Mouse (Mus musculus) kidney, adult 2 months (tissue): ENCODE results near the gene Zfp286. TPM values are rescaled to one million over a fixed set of nuclear protein-coding genes. Genes with fewer than 3 reads are reported as not detected.
A peak's percentile ranks its signal among the peaks of the same experiment; 100 is the strongest.
"Not testable (repeated sequence)": the region's sequence is repeated elsewhere in the genome, so short reads cannot be mapped to it uniquely, and the experiment has no call there.

Experiments used
- DNase-seq: peaks from one replicate; pipeline ENCODE4 v3.0.0; 2021
- H3K27ac ChIP-seq: fragments of 200-500 bp; 2 replicates; pipeline ENCODE4 v1.5.1; 2012; ENCODE audit warnings: low read depth, low read length, control low read depth, inconsistent platforms; ENCODE audit not compliant: insufficient read depth
- H3K27me3 ChIP-seq: fragments of 200-500 bp; replicated peaks from 2 replicates; pipeline ENCODE4 v1.6.1; 2012; ENCODE audit warnings: mild to moderate bottlenecking, moderate library complexity, low read length, inconsistent platforms; ENCODE audit not compliant: control insufficient read depth, insufficient read depth
- H3K36me3 ChIP-seq: fragments of 200-500 bp; 2 replicates; pipeline ENCODE4 v1.6.1; 2012; ENCODE audit warnings: mild to moderate bottlenecking, moderate library complexity, low read length, inconsistent platforms; ENCODE audit not compliant: control insufficient read depth, insufficient read depth
- H3K4me1 ChIP-seq: fragments of 200-500 bp; 2 replicates; pipeline ENCODE4 v1.6.1; 2011; ENCODE audit warnings: low read length; ENCODE audit not compliant: control insufficient read depth, insufficient read depth
- H3K4me3 ChIP-seq: fragments of 200-500 bp; 2 replicates; pipeline ENCODE4 v1.5.1; 2011; ENCODE audit warnings: mild to moderate bottlenecking, low read depth, low read length, control low read depth; ENCODE audit not compliant: insufficient read depth
- CTCF ChIP-seq: fragments of 200-500 bp; conservative IDR thresholded peaks from 2 replicates; pipeline ENCODE4 v1.5.1; 2011; ENCODE audit warnings: low read depth, mild to moderate bottlenecking, control low read depth, low read length, moderate library complexity, mixed read lengths; ENCODE audit not compliant: insufficient read depth, insufficient read length
- POLR2A ChIP-seq: fragments of 200-500 bp; IDR thresholded peaks from one replicate; pipeline ENCODE4 v1.6.1; 2011; ENCODE audit warnings: low read depth, low read length, control low read depth
- WGBS: fragments of 180-500 bp; shearing (Covaris S2); methylation state at CpG from one replicate; pipeline ENCODE4 v1.1.7; 2018; 5-methylcytosine and 5-hydroxymethylcytosine counted together
- polyA plus RNA-seq: library from polyadenylated mRNA; depleted of rRNA; stranded (reverse); fragments of >200 nt; gene quantifications from 2 replicates; pipeline ENCODE4 v1.2.3, GENCODE M21; 2012

The Zfp286 gene
- polyA plus RNA-seq, 1 experiment, result 0.83 TPM

GRCm38 (mm10) chr11:62756456-62757142 lies 32.7 kb downstream of the Zfp286 start:
- no peak overlapping the region for H3K27ac ChIP-seq
- WGBS, result 5% methylated on average over 36 of the region's 36 CpGs
- TF ChIP-seq CTCF, result peak; percentile 71
- no peak for TF ChIP-seq POLR2A
- H3K4me3 ChIP-seq, result no peak overlapping the region
- H3K36me3 ChIP-seq, result no peaks in the 10 kb centered on the region
- H3K4me1 ChIP-seq, result no peaks in the 10 kb centered on the region; the same call in 1 of the 2 replicates
- peak; percentile 98 for DNase-seq
- H3K27me3 ChIP-seq, result no peaks in the 10 kb centered on the region

- H3K36me3 ChIP-seq, result no peaks in the 10 kb centered on the region
- no peaks in the 10 kb centered on the region for H3K27me3 ChIP-seq
- no peak for DNase-seq
- H3K4me3 ChIP-seq, result no peak within 1 kb of the TSS
- TF ChIP-seq POLR2A (no peak), CTCF (no peak)
- no peak within 1 kb of the TSS for H3K27ac ChIP-seq
- no peaks in the 10 kb centered on the region; the same call in 1 of the 2 replicates for H3K4me1 ChIP-seq
- WGBS, result 94% methylated on average over 8 of the region's 8 CpGs
These were observed 36.5 kb downstream of the Zfp286 start, which contains the start of gene Gm10428 for GRCm38 (mm10) chr11:62752780-62753179. TSS of gene Gm10428 (plus strand) at chr11:62753100.

- Histone ChIP-seq H3K36me3 (no peaks in the 10 kb centered on the region), H3K4me1 (no peaks in the 10 kb centered on the region; the same call in 1 of the 2 replicates), H3K27me3 (no peaks in the 10 kb centered on the region), H3K27ac (no peak overlapping the region), H3K4me3 (no peak overlapping the region)
- 42% methylated on average over 11 of the region's 11 CpGs for WGBS
- no peak for DNase-seq
- TF ChIP-seq POLR2A (no peak), CTCF (no peak)
These were observed 37.1 kb downstream of the Zfp286 start for GRCm38 (mm10) chr11:62752191-62752590.

GRCm38 (mm10) chr11:62749445-62749844 lies 39.8 kb downstream of the Zfp286 start:
- DNase-seq, H3K27ac ChIP-seq, H3K4me3 ChIP-seq, H3K4me1 ChIP-seq, H3K36me3 ChIP-seq, H3K27me3 ChIP-seq: not testable (repeated sequence)
- 84% methylated on average over 13 of the region's 13 CpGs for WGBS

- Histone ChIP-seq H3K4me3 (no peak overlapping the region), H3K36me3 (no peaks in the 10 kb centered on the region), H3K27ac (no peak overlapping the region), H3K27me3 (no peaks in the 10 kb centered on the region), H3K4me1 (no peaks in the 10 kb centered on the region)
- no peak for TF ChIP-seq CTCF
- no peak for TF ChIP-seq POLR2A
- DNase-seq, result no peak
- WGBS, result 90% methylated on average over 4 of the region's 4 CpGs
These were observed 41.2 kb downstream of the Zfp286 start for GRCm38 (mm10) chr11:62748062-62748461.

- DNase-seq, result no peak
- Histone ChIP-seq H3K4me1 (no peaks in the 10 kb centered on the region), H3K4me3 (no peak overlapping the region), H3K36me3 (no peaks in the 10 kb centered on the region), H3K27ac (no peak overlapping the region), H3K27me3 (no peaks in the 10 kb centered on the region)
- no peak for TF ChIP-seq CTCF
- TF ChIP-seq POLR2A, result no peak
- WGBS, result 78% methylated on average over 9 of the region's 9 CpGs
These were observed 42.0 kb downstream of the Zfp286 start for GRCm38 (mm10) chr11:62747227-62747626.

GRCm38 (mm10) chr11:62746001-62746533 lies 43.2 kb downstream of the Zfp286 start:
- Histone ChIP-seq H3K36me3 (no peaks in the 10 kb centered on the region), H3K27me3 (no peaks in the 10 kb centered on the region), H3K4me1 (no peaks in the 10 kb centered on the region), H3K4me3 (peak overlapping the region; percentile 23), H3K27ac (no peak overlapping the region)
- 4% methylated on average over 27 of the region's 27 CpGs for WGBS
- TF ChIP-seq POLR2A (no peak), CTCF (peak; percentile 30; the same call in 1 of the 2 replicates)
- DNase-seq, result peak; percentile 72

GRCm38 (mm10) chr11:62744103-62744502 lies 45.2 kb downstream of the Zfp286 start:
- TF ChIP-seq POLR2A (no peak), CTCF (peak; percentile 88)
- Histone ChIP-seq H3K36me3 (no peaks in the 10 kb centered on the region), H3K4me1 (no peaks in the 10 kb centered on the region), H3K27ac (no peak overlapping the region), H3K27me3 (no peaks in the 10 kb centered on the region), H3K4me3 (no peak overlapping the region)
- DNase-seq, result peak; percentile 73
- 44% methylated on average over 5 of the region's 5 CpGs for WGBS
